Mouse (Mus musculus) inflammation-experienced regulatory T-cells (primary cell): ENCODE data around the gene BC049730. TPM values are rescaled to one million over a fixed set of nuclear protein-coding genes. Genes with fewer than 3 reads are reported as not detected.

Source experiments
- polyA plus RNA-seq, 2 experiments: library from polyadenylated mRNA; unstranded; fragments of 100-300 nt; shearing (Covaris generic); gene quantifications; one replicate each; pipeline ENCODE4 v1.2.1; 2017

BC049730 gene
- under 1 TPM; 0.13 to 0.31 TPM for polyA plus RNA-seq

DNA sequence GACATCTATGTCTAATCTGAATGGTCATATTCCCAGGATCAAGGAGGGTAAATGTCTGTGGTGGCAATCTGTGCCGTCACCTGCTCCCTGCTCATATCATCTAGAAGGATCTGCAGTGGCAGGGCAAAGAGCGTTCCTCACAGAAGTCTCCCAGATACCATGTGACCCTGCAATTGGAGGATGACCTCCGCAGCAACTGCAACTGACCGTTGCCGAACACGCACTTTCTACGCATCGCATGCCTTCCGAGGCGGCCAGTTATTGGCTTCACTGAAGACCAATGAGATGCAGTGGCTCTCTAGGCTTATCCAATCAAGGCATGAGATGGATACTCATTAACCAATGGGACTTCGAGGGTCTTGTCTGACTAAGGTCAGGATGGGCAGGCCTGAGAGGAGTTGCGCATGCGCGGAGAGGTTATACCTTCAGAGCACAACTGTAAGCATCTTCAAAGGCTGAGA is at the start of gene BC049730:
BC049730 (plus strand) TSS at position 411 of the 461 bp plus-strand sequence.

GRCm38 (mm10) chr7:24676575-24676974 is 32.5 kb upstream of the BC049730 start, which contains the start of gene Tex101:
Gene Tex101 (minus strand): TSS chr7:24676675.

DNA sequence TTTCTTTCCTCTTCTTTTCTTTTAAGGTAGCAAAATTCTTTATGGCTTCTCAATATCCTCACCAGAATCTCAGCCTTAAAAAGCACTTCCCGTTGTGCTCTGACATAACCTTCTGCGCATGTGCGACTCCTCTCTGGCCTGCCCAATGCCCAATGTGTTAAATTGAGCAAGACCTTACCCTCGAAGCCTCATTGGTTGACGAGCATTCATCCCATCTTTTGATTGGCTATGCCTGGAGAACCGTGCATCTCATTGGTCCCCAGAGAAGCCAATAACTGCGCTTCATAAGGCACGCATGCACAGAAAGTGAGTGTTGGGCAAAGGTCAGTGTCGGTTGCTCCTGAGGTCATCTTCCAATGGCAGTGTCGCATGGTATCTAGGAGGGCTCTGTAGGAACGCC is 17.8 kb downstream of the BC049730 start, which contains the start of gene Gm4763:
Gm4763 (minus strand) TSS at position 101 of the 400 bp plus-strand sequence.

DNA sequence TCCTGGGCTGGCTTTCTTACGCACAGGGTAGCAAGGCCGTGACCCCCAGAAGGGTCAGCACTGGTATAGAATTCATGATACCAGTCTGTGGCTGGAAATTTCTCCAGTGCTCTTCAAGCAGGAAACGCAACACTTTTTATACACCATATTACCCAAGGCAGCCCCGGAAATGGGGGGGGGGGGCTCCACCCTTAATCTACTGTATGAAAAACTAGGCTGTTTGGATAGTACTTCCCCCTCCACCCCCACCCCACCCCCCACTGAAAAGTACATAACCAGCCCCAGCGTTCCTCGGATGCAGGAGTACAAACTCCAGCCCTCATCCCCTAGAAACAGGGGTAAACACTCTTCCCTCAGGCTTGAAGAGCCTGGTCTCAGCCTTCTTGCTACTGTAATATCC is 51.2 kb downstream of the BC049730 start, which contains the start of gene Cd177:
Cd177 (minus strand) TSS at position 101 of the 400 bp plus-strand sequence.

Other genes starting within 250 kb of the BC049730 start
- gene Plaur, start 246.8 kb upstream of the BC049730 start, polyA plus RNA-seq: 1 to 10 TPM in 1 of 2 experiments, under 1 TPM in 1; 0.65 to 3.3 TPM
- under 1 TPM; 0.42 to 0.82 TPM for gene Cadm4, start 227.2 kb upstream of the BC049730 start, polyA plus RNA-seq
- gene Zfp428, start 202.2 kb upstream of the BC049730 start, polyA plus RNA-seq: 1 to 10 TPM; 1.0 to 1.5 TPM
- 1 to 10 TPM in 1 of 2 experiments, not detected in 1; 1.1 TPM for gene AC161166.1, start 196.8 kb upstream of the BC049730 start, polyA plus RNA-seq
- 1 to 10 TPM; 3.9 to 6.5 TPM for gene Irgq, start 178.6 kb upstream of the BC049730 start, polyA plus RNA-seq
- not detected for gene Pinlyp, start 163.1 kb upstream of the BC049730 start, polyA plus RNA-seq
- gene Xrcc1, start 163.0 kb upstream of the BC049730 start, polyA plus RNA-seq: 10 to 100 TPM; 60.5 to 60.6 TPM
- gene Ethe1, start 121.7 kb upstream of the BC049730 start, polyA plus RNA-seq: 10 to 100 TPM; 19.5 to 23.6 TPM
- gene Zfp575, start 121.6 kb upstream of the BC049730 start, polyA plus RNA-seq: under 1 TPM; 0.27 to 0.58 TPM
- 1 to 10 TPM in 1 of 2 experiments, under 1 TPM in 1; 0.71 to 1.9 TPM for gene Phldb3, start 98.5 kb upstream of the BC049730 start, polyA plus RNA-seq
- gene Lypd3, start 72.7 kb upstream of the BC049730 start, polyA plus RNA-seq: 1 to 10 TPM in 1 of 2 experiments, under 1 TPM in 1; 0.19 to 1.1 TPM
- gene Tex101, start 32.6 kb upstream of the BC049730 start, polyA plus RNA-seq: under 1 TPM in 1 of 2 experiments, not detected in 1; 0.36 TPM
- gene Gm4763, start 17.7 kb downstream of the BC049730 start, polyA plus RNA-seq: 1 to 10 TPM in 1 of 2 experiments, not detected in 1; 2.5 TPM
- gene Cd177, start 51.1 kb downstream of the BC049730 start, polyA plus RNA-seq: under 1 TPM; 0.33 to 0.34 TPM
- 1 to 10 TPM in 1 of 2 experiments, under 1 TPM in 1; 0.82 to 1.6 TPM for gene Ceacam10, start 68.0 kb downstream of the BC049730 start, polyA plus RNA-seq
- gene Gm9844, start 153.0 kb downstream of the BC049730 start, polyA plus RNA-seq: 10 to 100 TPM; 35.8 to 42.4 TPM
- gene Lypd4, start 160.7 kb downstream of the BC049730 start, polyA plus RNA-seq: not detected
- gene Dmrtc2, start 160.8 kb downstream of the BC049730 start, polyA plus RNA-seq: under 1 TPM in 1 of 2 experiments, not detected in 1; 0.23 TPM
- 1,000 to 10,000 TPM; 3,658 to 5,329 TPM for gene Rps19, start 175.1 kb downstream of the BC049730 start, polyA plus RNA-seq
- 10 to 100 TPM; 20.1 to 49.7 TPM for gene Cd79a, start 188.1 kb downstream of the BC049730 start, polyA plus RNA-seq
- gene Arhgef1, start 193.7 kb downstream of the BC049730 start, polyA plus RNA-seq: 1,000 to 10,000 TPM; 1,361 to 1,690 TPM
- gene Gm4881, start 235.3 kb downstream of the BC049730 start, polyA plus RNA-seq: not detected